Mouse (Mus musculus): ENCODE data around the gene Atp1b1.

Atp1b1 gene

DNA sequence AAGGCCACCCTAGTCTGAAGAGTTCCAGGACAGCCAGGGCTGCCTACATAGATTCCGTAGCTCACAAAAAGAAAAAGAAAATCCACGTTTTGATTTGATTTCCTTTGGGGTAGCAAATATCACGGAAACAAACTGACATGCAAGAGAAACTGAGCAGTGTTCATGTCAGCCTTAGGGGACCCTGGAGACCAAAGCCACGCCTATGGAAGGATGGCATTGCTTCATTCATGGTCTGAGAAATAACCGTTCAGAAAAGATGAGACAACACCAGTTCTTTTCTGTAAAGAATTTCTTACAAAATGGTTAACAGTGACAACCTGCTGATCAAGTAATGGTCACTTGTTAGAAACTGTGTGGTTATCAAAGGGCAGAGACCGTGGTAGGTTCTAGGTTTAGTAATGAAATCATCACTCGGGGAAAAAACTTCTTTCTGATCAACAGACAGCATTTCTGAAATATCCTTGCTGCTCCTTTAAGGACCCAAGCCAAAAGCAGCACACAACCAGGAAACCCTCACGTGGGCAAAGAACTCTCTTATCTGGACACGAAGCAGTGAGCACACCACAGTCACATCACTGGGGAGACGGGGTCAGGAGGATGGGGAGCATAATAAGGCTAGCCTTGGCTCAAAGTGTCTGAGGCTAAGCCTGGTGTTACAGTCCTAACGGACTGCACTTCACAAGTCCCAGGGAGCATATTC is 17.3 kb downstream of the Atp1b1 start:
- no peak for DNase-seq (ENCODE audit: low read depth, low spot score)

DNA sequence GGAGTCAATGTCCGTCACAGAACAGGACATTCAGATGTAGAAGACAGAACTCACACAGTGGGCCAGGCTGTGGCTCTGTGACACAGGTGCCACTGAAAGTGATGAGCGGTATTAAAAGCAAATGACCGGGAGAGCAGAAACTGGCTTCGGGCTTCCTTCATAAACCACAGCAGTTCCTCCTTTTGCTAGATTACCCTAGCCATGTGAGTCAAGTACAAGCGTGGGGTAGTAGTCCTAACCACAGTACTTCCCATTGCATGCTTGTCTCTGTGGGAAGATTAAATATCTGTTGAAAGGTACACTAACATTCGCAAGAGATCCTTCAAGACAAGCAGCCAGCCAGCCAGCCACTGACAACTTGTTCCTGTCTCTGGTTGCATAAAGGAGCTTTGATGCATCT is 17.9 kb downstream of the Atp1b1 start:
- DNase-seq (ENCODE audit: low read depth, low spot score) = no peak

DNA sequence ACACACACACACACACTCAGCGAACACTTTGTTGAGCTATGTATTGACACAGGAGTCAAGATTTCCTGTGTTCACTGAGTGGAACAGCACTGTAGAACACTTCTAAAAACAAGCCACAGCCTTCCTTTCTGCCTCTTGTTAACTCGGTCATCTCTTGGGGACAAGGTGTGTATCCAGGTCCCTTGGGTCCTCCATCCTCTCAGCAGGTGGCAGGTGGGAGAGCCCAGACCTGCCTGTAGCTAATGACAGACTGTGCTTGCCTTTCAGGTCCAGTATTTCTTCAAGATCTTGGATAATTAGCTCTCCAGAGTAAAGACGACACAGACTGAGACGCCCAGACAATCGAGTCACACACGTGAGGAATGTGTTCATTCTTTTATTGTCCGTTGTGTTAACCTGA is 21.4 kb downstream of the Atp1b1 start:
- DNase-seq (ENCODE audit: low read depth, low spot score) = no peak

DNA sequence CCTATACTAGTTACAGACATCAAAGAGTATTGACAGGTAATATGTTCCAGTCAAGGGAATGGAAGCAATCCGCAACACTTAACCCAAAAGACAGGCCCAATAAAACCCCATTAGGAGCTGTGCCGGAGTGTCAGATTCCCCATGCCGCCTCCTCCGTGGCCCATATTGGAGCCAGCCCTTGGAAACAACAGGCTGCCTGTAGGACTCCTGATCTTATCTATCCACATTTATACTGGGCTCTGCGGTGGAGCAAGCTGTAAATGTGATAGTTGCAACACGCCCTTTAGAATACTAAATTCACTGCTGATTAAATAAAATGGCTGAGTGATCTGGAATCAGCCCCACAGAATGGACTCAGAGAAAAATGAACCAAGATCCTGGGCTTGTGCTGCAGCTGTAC is 24.1 kb downstream of the Atp1b1 start:
- DNase-seq (ENCODE audit: low read depth, low spot score) = no peak

DNA sequence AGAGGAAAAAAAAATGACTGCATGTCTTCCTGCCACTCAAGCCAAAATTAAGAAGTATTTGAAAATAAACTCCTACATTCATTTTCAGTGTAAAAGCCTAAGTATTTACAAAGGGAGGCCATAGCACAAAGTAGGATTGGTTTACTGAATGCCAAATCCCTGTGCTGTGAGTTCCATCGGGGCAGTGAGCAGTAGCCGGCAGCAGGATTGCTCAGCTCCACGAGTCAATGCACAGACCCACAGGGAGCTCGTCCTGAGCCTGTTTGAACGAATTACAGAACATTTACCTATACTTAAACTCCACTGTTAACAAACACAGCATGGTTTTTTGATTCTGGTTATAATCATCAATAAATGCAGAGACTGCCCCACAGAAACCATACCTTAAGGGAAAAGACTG is 25.5 kb downstream of the Atp1b1 start:
- no peak for DNase-seq (ENCODE audit: low read depth, low spot score)

DNA sequence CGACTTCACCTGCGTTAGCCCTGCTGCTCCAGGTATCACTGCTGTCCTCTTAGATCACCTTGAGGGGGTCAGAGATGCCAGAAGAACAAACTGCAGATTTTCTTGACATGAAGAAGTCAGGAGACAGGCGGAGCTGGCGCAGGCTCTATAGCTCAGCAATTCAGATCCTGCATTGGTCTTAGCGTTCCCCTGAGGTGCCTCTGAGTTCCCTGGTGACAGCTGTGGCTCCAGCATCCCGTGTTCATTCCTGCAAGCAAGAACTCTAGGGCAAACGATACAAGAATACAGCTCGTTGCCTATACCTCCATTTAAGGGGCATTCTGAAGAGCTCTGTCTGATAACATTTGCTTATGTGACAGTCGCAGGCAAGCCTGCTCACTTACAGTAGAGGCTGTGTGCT is 29.5 kb downstream of the Atp1b1 start:
- DNase-seq (ENCODE audit: low read depth, low spot score) = no peak

DNA sequence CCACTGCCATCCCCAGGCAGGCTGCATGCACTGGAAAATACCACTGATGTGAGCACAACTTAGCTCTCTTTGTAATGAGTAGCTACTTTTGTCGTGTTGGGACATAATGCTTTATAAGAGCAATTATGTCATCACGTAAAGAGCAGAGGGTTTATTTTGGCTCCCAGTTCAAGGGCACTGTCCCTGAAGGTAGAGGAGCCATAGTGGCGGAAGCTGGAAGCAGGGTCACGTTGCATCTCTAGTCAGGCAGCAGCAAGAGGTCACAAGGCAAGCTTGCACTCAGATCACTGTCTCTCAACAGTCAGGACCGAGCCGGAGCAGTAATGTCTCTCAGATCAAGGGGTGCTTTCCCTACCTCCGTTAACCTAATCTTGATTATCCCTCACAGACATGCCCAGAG is 30.4 kb downstream of the Atp1b1 start:
- no peak for DNase-seq (ENCODE audit: low read depth, low spot score)

DNA sequence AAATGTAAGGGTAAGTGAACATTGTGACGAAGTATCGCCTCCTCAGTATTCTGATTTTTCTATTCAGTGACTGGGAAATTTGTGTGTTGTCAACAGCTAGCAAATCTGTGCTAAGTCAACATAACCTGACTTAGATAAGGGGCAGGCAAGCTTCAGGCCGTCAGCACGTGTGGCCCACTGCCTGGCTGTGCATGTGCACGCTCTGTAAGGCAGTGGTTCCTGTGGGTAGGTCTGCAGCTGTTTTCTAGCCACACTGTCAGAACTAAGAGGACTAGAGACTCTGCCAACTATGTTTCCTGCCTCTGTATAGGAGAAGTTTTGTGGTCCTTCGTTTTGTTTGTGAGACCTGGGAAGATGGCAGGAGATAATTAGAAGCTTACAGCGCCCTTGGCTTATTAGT is 31.9 kb downstream of the Atp1b1 start:
- no peak for DNase-seq (ENCODE audit: low read depth, low spot score)

DNA sequence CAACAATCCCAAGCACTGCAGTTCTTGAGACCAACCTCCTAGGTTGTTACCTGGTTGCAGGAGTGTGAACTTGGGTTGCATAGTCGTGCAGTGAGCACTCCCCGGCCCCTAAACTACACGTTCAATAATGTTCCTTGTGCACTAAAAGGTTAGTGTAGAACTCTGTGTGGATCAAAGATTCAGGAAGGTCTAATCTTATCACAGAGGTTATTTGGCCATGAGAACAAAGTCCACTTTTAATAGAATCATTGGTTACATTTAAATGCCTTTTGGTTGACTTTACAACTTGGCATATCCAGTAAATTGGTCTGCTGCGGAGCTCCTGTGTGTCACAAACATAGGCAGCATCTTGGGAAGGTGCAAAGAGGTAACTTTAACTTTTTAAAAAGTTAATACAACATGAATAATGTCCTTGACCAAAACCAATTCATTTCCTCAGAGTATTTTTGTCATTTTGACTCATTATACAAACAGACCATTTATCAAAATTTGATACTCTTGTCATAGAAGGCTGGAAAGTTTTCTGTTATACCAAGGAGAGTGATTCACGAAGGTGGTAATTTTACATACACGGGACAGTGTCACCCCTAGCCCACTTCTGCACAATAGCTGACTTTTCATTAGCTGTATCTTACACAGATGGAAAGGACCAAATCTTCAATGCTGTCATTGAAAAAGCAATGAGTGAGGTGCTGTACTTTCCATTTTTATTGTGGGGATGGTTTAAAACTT is 37.4 kb downstream of the Atp1b1 start:
- no peak for DNase-seq (ENCODE audit: low read depth, low spot score)

DNA sequence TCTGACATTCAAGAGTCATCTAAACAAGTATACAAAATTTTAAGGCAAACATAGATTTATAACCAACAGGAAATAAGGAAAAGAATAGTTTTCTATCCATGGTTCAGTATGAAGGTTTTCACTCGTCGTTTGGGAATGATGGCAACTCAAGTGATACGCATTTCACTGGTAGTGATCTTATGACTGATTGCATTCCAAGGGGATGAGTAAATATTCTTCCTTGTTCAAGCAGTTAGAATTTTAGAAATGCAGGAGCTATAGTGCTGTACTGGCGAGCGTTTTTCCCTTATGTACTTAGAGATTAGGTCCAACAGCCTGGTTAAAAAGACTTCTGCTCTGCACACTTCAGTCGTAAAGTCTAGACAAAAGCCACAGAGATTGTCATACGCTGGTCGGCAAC is 38.8 kb downstream of the Atp1b1 start:
- DNase-seq (ENCODE audit: low read depth, low spot score) = no peak

DNA sequence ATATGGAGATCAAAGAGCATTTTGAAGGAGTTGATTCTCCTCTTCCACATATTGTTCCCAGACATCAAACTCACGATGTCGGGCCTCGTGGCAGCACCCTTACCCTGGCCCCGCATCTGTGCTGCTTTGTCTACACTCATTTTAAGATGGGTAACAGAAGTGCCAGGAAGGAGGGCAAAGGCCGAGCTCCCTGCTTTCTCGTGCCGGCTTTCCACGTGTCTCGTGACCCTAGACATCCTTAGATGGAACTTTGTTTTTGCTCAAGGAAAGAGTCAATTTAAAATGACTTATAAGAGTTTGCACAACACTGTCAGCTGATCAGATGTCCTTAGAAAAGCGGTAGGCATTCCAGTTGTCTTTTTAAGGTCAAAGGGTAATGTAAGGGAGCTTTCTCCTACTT is 39.8 kb downstream of the Atp1b1 start:
- no peak for DNase-seq (ENCODE audit: low read depth, low spot score)

DNA sequence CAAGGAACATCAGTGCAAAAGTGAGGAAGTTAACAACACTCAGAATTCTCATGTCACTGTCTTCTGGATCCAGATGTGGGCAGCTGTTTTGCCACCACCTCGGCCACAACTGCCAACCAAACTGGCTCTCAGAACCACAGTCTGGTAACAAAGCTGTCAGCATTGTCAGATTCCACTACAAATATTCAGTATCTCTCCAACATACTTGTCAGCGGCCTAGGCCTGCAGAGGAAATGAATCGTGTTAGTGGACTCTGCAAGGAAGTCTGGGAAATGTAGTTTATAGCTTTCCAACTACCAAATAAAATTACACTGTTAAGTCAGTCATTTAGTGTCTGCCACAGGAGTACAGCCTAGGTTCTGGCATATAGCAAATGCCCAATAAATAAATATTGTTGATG is 40.6 kb downstream of the Atp1b1 start:
- no peak for DNase-seq (ENCODE audit: low read depth, low spot score)

DNA sequence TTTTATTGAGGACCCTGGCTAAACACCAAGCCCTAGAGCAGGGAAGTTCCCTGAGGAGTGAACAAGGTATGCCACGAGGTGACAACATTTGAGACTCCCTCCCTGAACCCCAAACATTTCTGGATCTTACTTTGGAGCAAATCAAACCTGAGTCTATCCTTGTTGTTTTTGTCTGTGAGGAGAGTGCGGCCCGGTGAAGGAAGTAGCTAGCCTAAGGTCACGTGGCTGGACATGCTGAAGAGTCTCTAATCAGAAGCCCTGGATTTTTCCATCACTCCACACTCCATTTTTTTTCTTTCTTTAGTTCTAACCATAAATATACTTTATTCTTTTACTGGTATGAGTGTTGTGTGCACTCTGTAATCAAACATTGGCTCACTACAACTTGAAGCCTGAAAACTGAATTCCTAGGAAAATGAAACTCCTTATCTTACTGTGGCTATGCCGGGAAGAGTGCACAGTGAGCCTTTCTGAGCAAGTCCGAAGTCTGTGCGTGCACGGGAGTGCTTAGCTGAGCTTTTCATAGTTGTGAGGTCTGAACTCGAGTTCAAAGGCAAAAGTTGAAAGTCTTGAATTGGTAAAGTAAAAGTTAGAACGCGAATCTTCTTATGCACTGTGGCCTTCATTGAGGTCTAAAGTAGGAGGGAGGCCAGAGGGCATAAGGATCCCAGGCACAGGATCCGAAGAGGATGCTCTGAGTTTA is 41.3 kb downstream of the Atp1b1 start:
- no peak for DNase-seq (ENCODE audit: low read depth, low spot score)

DNA sequence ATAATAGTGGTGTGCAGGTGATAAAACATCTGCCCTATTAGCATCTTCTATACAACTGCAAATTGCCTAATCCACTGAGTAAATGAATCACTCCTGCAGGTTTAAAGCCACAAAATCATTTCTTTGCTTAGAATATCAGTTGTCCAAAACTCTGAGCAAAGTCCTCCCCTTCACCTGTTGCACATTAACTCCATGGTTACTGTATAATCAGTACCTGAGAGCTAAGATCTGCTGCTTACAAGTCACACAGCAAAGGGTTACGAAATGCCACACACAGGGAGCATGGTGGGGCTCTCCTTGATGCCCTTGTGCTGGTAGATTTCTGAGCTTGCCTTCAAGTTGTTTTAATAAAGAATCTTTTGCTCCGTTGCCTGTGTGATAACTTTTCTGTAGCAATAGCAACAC is 42.8 kb downstream of the Atp1b1 start:
- DNase-seq (ENCODE audit: low read depth, low spot score) = no peak

DNA sequence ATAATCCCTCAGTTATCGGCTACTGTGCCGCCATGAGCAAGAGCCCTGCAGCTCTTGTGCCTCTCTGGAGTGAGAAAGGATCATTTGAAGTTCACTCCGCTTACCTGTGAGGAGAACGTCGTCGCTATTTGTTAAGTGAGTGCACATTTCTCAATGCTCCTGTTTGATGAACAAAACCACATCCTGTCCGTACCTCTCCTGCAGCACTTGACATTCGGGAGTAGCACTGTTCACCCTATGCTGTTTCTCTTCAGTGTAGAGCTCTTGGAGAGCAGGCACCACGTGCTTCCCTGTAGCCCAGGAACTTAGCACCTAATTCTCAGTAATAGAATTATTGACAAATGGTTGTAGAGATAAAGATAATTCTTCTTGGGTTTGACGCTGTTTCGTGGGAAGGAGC is 44.5 kb downstream of the Atp1b1 start:
- no peak for DNase-seq (ENCODE audit: low read depth, low spot score)

DNA sequence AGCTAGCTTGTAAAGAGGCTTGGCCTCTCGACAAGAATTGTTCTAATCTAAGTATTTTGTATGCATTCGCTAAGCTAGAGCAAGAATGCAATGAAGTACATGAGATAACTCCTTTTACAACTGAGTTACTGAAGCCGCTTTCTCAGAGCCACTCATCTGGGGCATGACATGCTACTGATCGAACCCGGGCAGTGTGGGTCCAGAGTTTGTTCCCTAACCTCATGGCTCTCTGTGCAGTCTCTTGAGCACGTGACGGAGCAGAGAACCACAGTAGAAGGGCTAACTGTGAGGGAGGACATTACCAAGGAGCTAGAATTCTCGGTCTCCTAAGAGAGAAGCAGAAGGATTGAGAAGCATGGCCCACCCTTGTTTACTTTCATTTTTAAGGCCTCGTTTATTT is 45.2 kb downstream of the Atp1b1 start:
- DNase-seq (ENCODE audit: low read depth, low spot score) = no peak

DNA sequence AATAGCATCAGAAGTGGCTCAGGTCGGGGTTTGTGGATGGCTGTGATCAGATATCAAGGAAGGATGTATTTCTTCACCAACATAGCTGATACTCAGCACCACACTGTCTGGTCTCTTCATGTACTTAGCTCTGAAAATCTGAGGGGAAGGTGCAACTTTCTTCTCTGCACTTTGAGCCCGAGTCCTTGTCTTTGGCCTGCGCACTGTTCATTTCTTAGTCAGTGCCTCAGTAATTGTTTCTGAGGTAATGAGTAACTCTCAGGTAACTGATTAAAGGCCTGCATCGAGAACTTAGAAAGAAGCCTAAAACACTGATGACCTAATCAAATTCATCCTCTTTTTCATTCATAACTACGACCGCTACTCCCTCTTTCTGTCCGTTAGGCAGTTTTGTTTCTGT is 46.8 kb downstream of the Atp1b1 start:
- no peak for DNase-seq (ENCODE audit: low read depth, low spot score)

DNA sequence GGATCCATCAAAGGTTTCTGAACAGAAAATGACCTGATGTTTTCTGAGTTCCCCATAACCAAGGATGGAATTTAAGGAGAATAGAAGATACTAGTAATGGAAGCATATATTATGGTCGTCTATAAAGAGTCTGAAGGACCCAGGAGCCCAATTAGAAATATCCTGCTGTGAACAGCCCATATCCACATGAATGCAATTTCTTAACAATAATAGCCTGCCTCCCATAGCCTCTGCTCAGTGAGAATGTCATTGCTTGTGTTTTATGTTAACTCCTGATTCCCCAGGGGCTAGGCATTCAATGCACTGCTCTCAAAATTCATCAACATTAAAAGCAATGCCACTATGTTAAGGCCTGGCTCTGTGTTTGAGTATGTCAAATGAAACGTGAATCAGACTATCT is 49.5 kb downstream of the Atp1b1 start:
- no peak for DNase-seq (ENCODE audit: low read depth, low spot score)

DNA sequence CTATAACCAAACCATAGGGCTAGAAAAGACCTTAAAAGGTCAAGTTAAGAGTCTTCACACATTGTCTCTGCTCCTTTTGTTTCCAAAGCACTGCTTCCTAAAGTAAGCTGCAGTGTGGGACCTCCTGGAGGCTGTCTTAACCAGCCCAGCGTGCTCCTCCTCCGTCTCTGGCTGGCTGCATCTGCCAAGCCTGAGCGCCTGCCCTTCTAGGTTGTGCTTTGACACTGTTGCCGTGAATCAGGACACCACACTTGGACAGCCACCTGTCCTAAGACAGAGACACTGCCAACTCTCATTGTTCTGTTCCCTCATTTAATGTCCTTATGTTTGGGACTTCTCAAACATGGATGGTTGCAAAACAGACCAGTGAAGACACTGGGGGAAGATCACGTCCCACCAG is 51.6 kb downstream of the Atp1b1 start:
- no peak for DNase-seq (ENCODE audit: low read depth, low spot score)

DNA sequence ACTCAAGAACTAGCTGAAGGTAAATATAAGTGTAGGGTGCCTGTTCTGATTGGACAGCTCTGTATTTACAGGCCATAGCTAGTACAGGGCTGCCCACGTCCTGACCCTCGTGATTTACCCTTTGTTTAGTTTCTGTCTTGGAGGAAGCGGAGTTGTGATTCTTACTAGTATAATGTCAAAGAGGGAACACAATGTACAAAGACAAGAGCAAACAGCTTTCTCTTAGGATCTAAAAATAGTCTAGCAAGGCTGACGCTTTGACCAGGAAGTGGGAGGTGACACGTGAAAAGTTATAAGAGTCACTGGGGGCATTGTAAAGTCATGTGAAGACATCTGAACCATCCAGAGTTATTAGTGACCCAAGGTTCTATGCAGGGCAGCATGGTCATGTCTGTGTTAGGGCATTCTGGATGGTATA is 52.8 kb downstream of the Atp1b1 start:
- no peak for DNase-seq (ENCODE audit: low read depth, low spot score)

DNA sequence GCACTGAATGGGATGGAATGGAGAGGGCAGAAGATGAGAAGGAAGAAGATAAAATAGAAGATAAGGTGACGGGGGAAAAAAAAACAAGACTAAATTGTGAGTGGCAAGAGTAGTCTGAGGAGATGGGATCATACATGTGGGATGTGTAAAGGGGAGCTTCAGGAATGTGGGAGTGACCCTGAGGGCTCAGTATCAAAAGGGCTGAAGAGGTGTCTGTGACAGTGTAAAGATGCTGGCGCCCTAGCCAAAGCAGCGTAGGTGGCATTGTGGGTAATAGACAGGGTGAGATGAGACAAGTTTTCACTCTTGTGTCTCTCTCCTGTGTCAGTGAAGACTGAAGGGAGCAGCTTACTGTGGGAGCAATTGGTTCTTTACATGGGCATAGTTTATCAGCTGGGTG is 58.6 kb downstream of the Atp1b1 start:
- no peak for DNase-seq (ENCODE audit: low read depth, low spot score)

DNA sequence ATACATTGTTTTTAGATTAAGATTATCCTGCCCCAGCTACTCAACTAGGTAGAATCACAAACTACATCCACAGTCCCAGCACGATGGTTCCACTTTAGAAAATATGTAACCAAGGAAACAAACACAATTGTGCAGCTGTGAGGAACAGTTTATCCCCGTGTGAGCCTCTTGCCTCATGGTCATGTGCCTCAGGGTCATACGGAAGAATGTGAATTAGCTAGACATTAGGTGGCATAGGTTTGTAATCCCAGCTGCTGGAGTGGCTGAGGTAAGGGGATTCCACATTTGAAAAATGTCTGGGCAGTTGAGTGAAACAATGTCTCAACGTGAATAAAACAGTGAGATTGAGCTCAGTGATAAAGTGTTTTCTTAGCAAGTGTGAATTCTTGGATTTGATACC is 60.5 kb downstream of the Atp1b1 start:
- no peak for DNase-seq (ENCODE audit: low read depth, low spot score)

Measured in brain, embryonic 18.5 days (tissue).